Mouse (Mus musculus) hindbrain, embryonic 12.5 days (tissue): ENCODE measurements around the gene Atg9a. TPM values are rescaled to one million over a fixed set of nuclear protein-coding genes. Genes with fewer than 3 reads are reported as not detected.

Source experiments
- ATAC-seq: fragments of 200-750 bp; cut with Nextera tagmentation; 2 replicates; pipeline ENCODE4 v1.8.0; 2017; ENCODE audit warnings: moderate TSS enrichment; ENCODE audit not compliant: low FRiP score
- H3K27ac ChIP-seq: fragments of 300-500 bp; sonication (generic); 2 replicates; pipeline ENCODE4 v1.5.1; 2016; ENCODE audit warnings: mild to moderate bottlenecking
- H3K27me3 ChIP-seq: fragments of 300-500 bp; sonication (generic); 2 replicates; pipeline ENCODE4 v1.6.1; 2016; ENCODE audit warnings: mild to moderate bottlenecking
- H3K36me3 ChIP-seq: fragments of 300-500 bp; sonication (generic); 2 replicates; pipeline ENCODE4 v1.6.1; 2016; ENCODE audit warnings: mild to moderate bottlenecking
- H3K4me1 ChIP-seq: fragments of 300-500 bp; sonication (generic); 2 replicates; pipeline ENCODE4 v1.6.1; 2016
- H3K4me2 ChIP-seq: fragments of 300-500 bp; sonication (generic); replicated peaks from 2 replicates; pipeline ENCODE4 v1.6.1; 2016; ENCODE audit warnings: mild to moderate bottlenecking
- H3K4me3 ChIP-seq: fragments of 300-500 bp; sonication (generic); 2 replicates; pipeline ENCODE4 v1.5.1; 2016; ENCODE audit warnings: mild to moderate bottlenecking
- H3K9ac ChIP-seq: fragments of 300-500 bp; sonication (generic); 2 replicates; pipeline ENCODE4 v1.6.1; 2016; ENCODE audit warnings: mild to moderate bottlenecking, moderate library complexity
- H3K9me3 ChIP-seq: fragments of 300-500 bp; sonication (generic); replicated peaks from 2 replicates; pipeline ENCODE4 v1.6.1; 2016; ENCODE audit warnings: mild to moderate bottlenecking
- WGBS: fragments of 180-500 bp; shearing (Covaris S2); methylation state at CpG from one replicate; pipeline ENCODE4 v1.1.7; 2016; 5-methylcytosine and 5-hydroxymethylcytosine counted together
- polyA plus RNA-seq: library from polyadenylated mRNA; unstranded; fragments of >200 nt; fragmentation: Nextera tagmentation; extraction: Ambion mirVana; gene quantifications from 2 replicates; pipeline ENCODE4 v1.2.1, GENCODE M21; 2016

The Atg9a gene
- polyA plus RNA-seq, 1 experiment from 2014 or later = 38.4 TPM

- Histone ChIP-seq H3K4me3 (no peak overlapping the region), H3K4me2 (no peak overlapping the region), H3K27ac (no peak overlapping the region), H3K9ac (no peak overlapping the region), H3K9me3 (no peaks in the 10 kb centered on the region), H3K27me3 (peaks cover 37% of the 10 kb centered on the region), H3K4me1 (peaks cover 36% of the 10 kb centered on the region), H3K36me3 (peaks cover 37% of the 10 kb centered on the region)
- 97% methylated on average over 7 of the region's 7 CpGs for WGBS
- no peak for ATAC-seq
Measured at GRCm38 (mm10) chr1:75213096-75213495, 21.1 kb upstream of the Atg9a start.

GRCm38 (mm10) chr1:75212542-75212941 is 20.5 kb upstream of the Atg9a start:
- Histone ChIP-seq H3K27me3 (peaks cover 32% of the 10 kb centered on the region), H3K27ac (no peak overlapping the region), H3K4me3 (no peak overlapping the region), H3K36me3 (peaks cover 37% of the 10 kb centered on the region), H3K4me1 (peaks cover 36% of the 10 kb centered on the region), H3K9ac (no peak overlapping the region), H3K4me2 (0 out of 2 replicates have a peak overlapping the region, but pooled peaks have one; percentile 86), H3K9me3 (no peaks in the 10 kb centered on the region)
- WGBS = 82% methylated on average over 4 of the region's 4 CpGs
- ATAC-seq = no peak

DNA sequence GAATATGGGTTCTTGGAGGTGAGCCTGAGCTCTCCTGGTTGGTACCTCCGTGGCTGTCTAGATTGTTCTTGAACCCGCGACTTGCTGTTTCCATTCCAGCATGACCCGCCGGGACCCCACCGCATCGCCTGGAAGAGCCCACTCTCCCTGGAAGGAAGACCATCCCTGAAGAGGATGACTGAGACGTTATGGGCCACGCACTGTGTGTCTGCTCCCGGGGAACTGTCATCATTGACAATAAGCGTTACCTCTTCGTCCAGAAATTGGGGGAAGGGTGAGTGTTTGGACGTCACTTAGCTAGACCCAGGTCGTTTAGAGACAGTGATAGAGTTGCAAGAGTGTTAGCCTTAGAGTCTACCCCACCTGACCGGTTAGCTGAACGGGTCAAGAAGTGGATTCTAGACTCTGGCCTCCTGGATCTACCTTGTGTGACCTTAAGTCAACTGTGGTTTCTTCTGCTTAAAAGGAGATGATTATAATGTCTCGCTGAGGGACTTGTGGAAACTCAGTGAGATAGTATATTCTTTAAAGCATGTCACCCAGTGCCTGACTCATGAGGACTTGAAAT is 19.2 kb upstream of the Atg9a start:
- peak; percentile 27; the same call in 1 of the 2 replicates for ATAC-seq
- H3K27ac ChIP-seq = no peak overlapping the region
- 12% methylated on average over 17 of the region's 17 CpGs for WGBS

DNA sequence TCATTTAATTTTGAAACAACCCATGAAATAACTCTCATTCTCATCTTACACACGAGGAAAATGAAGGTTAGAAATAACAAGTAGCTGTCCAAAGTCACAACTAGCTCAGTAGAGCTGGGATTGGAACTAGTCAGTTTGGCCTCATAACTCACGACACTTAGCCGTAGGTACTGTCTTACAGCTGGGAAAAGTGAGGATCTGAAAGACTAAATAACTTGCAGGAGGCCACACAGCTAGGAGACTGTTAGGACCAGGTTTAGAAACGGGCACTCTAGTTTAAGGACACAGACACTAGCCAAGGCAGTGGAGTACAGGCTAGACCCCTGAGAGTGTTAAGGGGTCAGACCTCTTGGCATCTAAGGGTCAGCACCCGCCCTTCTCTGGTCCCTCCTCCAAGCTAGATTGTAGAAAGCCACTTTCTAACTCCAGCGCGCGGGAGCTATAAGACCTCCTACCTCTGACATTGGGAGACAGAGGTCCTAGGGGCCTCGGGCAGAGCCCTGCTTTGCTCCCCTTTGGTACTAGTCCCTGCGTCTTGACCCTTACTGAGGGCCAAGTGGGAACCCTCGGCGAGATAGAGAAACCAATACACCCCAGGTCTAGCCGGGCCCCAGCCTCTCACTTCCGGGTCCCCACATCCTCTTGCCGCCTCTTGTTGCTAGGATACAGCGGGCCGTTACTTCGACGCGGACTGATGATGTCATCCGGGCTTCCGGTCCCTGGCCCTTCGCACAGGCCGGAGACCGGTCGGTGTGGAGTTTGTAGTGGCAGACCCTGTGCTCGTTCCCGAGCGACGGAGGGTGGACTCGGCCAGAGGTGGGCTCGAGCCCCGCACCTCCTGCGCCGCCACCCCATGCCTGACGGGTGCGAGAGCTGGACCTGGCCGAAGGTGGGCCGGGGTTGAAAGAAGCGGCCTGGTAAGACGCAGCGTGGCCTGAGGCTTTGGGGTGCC is 18.4 kb upstream of the Atg9a start, which contains the start of the genes Glb1l and Stk16:
Glb1l (minus strand) TSS at position 678 of the 952 bp plus-strand sequence.
Stk16 (plus strand) TSS at position 703 of the 952 bp plus-strand sequence.
- H3K4me1 ChIP-seq = peaks cover 36% of the 10 kb centered on the region
- WGBS = 6% methylated on average over 42 of the region's 42 CpGs

More for the DNA sequence above, 19.2 kb upstream of the Atg9a start:
- Histone ChIP-seq H3K9me3 (no peaks in the 10 kb centered on the region), H3K9ac (peak overlapping the region; percentile 92), H3K27me3 (peaks cover 18% of the 10 kb centered on the region), H3K4me1 (peaks cover 36% of the 10 kb centered on the region), H3K36me3 (peaks cover 37% of the 10 kb centered on the region), H3K4me3 (peak overlapping the region; percentile 77), H3K4me2 (peak overlapping the region; percentile 86)

DNA sequence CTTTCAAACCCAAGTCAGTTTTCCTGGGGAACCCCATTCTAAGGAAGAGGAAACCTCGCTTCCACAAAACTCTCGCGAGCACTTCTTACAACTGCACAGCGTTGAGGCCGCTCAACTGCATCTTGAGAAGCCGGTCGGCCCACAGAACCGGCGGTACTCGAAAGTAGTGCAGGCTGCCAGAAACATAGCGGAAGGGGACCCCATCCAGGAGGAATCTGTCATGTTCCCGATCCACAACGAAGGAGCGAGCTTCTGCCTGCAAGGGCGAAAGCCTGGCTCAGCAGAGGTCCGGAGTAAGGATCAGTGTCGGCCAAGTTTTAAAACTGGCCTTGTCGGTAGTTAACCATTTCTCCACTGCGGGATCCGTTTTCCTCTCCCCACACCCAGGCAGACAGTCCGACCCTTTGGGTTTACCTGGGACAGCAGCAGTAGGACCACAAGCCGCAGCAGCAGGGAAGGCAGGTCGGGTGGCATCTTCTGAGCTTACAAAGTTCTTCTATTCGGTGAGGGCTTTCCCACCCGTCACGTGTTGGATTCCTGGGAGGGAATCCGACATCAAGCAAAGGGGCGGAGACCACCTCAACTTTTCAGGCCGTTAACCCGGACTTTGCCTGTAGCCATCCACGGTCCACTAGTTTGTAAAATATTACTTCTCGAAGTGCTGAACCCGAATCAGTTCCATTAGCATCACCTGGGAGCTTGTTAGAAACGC is 17.1 kb upstream of the Atg9a start:
- H3K4me1 ChIP-seq = peaks cover 36% of the 10 kb centered on the region
- 14% methylated on average over 34 of the region's 34 CpGs for WGBS
- peak overlapping the region; percentile 44 for H3K9ac ChIP-seq
- no peak overlapping the region for H3K27ac ChIP-seq
- H3K4me2 ChIP-seq = peak overlapping the region; percentile 86
- no peaks in the 10 kb centered on the region for H3K9me3 ChIP-seq
- H3K4me3 ChIP-seq = peak overlapping the region; percentile 25
- H3K36me3 ChIP-seq = peaks cover 23% of the 10 kb centered on the region
- H3K27me3 ChIP-seq = peaks cover 10% of the 10 kb centered on the region
- ATAC-seq = no peak

More for the DNA sequence above, 18.4 kb upstream of the Atg9a start, which contains the start of the genes Glb1l and Stk16:
- H3K4me2 ChIP-seq = peak within 1 kb of the TSS; percentile 86
- no peak within 1 kb of the TSS for H3K27ac ChIP-seq
- no peaks in the 10 kb centered on the region for H3K9me3 ChIP-seq
- H3K4me3 ChIP-seq = peak within 1 kb of the TSS; percentile 77
- ATAC-seq = peak; percentile 91
- H3K27me3 ChIP-seq = peaks cover 10% of the 10 kb centered on the region
- peak within 1 kb of the TSS; percentile 92 for H3K9ac ChIP-seq
- peaks cover 36% of the 10 kb centered on the region for H3K36me3 ChIP-seq

DNA sequence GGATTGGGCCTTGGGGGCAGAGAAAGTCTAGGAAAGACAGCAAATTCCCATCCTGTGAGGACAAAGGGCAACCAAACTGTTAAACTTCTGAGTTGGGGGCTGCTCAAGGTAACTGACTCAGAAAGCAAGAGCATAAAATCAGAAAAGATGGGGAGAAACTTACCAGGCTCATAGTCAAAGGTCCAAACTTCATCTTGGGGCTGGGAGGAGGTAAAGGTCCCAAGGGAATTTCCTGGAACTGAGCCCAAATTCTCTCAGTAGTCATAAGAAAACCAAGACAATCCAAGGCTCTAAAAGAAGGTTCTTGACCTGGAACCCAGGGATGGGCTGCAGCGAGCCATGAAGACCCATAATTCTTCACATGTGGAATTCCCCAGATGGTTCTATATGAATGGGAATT is 9.2 kb upstream of the Atg9a start:
- no peaks in the 10 kb centered on the region for H3K9me3 ChIP-seq
- no peaks in the 10 kb centered on the region for H3K27me3 ChIP-seq
- 85% methylated on average over 1 of the region's 1 CpGs for WGBS
- no peak overlapping the region for H3K4me2 ChIP-seq
- H3K36me3 ChIP-seq = peaks cover 46% of the 10 kb centered on the region
- H3K4me3 ChIP-seq = no peak overlapping the region
- no peak overlapping the region for H3K27ac ChIP-seq
- no peak for ATAC-seq
- H3K9ac ChIP-seq = no peak overlapping the region
- no peaks in the 10 kb centered on the region for H3K4me1 ChIP-seq

DNA sequence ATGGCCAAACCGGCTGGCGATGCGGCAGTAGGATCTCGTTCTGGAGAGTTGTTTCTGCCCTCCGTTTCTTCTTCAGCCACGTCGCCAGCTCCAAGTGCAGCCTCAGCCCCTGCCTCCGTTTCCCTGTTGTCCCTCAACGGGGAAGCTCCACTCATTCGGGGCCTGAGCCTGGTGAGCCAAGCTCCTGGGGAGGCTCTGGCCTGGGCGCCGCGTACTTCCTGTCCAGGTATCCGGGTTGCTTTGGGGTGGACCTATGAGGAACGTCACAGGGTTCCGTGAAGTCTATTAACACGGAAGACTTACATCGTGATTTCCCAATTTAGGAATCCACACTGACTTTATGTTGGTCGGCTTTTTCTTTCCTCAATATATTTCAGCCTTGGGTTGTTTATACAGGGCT is 456 bp upstream of the Atg9a start:
- 1% methylated on average over 19 of the region's 19 CpGs for WGBS
- 0 out of 2 replicates have a peak, but pooled peaks have one; percentile 12 for ATAC-seq
- H3K9me3 ChIP-seq = no peaks in the 10 kb centered on the region

GRCm38 (mm10) chr1:75191258-75191621 is 756 bp downstream of the Atg9a start:
- Histone ChIP-seq H3K4me3 (peak overlapping the region; percentile 75), H3K4me1 (peaks cover 24% of the 10 kb centered on the region), H3K9ac (peak overlapping the region; percentile 82), H3K27me3 (no peaks in the 10 kb centered on the region), H3K27ac (peak overlapping the region; percentile 95), H3K4me2 (peak overlapping the region; percentile 86), H3K36me3 (peaks cover 30% of the 10 kb centered on the region), H3K9me3 (no peaks in the 10 kb centered on the region)
- 48% methylated on average over 5 of the region's 5 CpGs for WGBS
- no peak for ATAC-seq

More for the DNA sequence above, 456 bp upstream of the Atg9a start:
- no peaks in the 10 kb centered on the region for H3K27me3 ChIP-seq
- H3K4me2 ChIP-seq = peak overlapping the region; percentile 89
- peaks cover 30% of the 10 kb centered on the region for H3K36me3 ChIP-seq
- H3K4me3 ChIP-seq = peak overlapping the region; percentile 75
- H3K4me1 ChIP-seq = peaks cover 24% of the 10 kb centered on the region
- H3K27ac ChIP-seq = peak overlapping the region; percentile 89
- peak overlapping the region; percentile 82 for H3K9ac ChIP-seq

- Histone ChIP-seq H3K27ac (no peak overlapping the region), H3K4me3 (peak overlapping the region; percentile 75), H3K9me3 (no peaks in the 10 kb centered on the region), H3K27me3 (no peaks in the 10 kb centered on the region), H3K4me2 (peak overlapping the region; percentile 86), H3K36me3 (peaks cover 31% of the 10 kb centered on the region), H3K4me1 (peaks cover 24% of the 10 kb centered on the region), H3K9ac (peak overlapping the region; percentile 82)
- ATAC-seq = no peak
- WGBS = 65% methylated on average over 2 of the region's 2 CpGs
Measured at GRCm38 (mm10) chr1:75190577-75190976, 1.4 kb downstream of the Atg9a start.

DNA sequence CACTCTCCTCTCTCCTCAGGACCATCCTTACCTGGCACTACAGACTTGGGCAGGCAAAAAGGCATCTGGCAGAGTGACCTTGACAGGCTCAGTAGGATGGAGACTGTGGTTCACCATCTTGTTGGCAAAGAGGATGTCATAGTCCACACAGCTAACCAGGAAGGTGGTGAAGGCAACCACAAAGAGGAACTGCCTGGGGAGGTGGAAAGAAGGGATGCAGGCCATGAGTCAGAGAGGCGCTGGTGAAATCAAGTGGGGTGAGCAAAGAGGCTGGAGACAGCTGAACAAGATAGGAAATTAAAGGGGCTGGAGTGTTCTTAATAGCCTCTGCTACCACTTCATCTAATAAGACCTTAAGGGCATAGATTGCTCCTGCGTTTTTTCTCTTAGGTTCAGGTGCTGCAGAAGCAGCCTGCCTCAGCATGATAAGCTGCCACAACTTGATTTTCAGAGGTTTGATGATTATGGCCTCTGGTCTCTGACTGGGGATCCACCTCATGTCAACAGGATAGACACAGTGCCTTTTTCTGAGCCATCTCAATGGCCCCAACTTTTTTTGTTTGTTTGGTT is 4.0 kb downstream of the Atg9a start:
- Histone ChIP-seq H3K27ac (no peak overlapping the region), H3K4me1 (peaks cover 19% of the 10 kb centered on the region), H3K27me3 (no peaks in the 10 kb centered on the region), H3K4me3 (no peak overlapping the region), H3K36me3 (peaks cover 52% of the 10 kb centered on the region), H3K4me2 (no peak overlapping the region), H3K9ac (no peak overlapping the region), H3K9me3 (no peaks in the 10 kb centered on the region)
- 93% methylated on average over 2 of the region's 2 CpGs for WGBS
- no peak for ATAC-seq

GRCm38 (mm10) chr1:75187126-75187525 is 4.9 kb downstream of the Atg9a start:
- H3K4me1 ChIP-seq = peaks cover 13% of the 10 kb centered on the region
- ATAC-seq = no peak
- no peaks in the 10 kb centered on the region for H3K27me3 ChIP-seq
- no peak overlapping the region for H3K4me2 ChIP-seq
- no peak overlapping the region for H3K9ac ChIP-seq
- H3K27ac ChIP-seq = no peak overlapping the region
- no peak overlapping the region for H3K4me3 ChIP-seq
- H3K9me3 ChIP-seq = no peaks in the 10 kb centered on the region
- peaks cover 61% of the 10 kb centered on the region for H3K36me3 ChIP-seq
